Mouse (Mus musculus): Measurements from ENCODE around the gene Ddx47.

GRCm38 (mm10) chr6:135048956-135049355, 37.5 kb downstream of the Ddx47 start:
- no peak for TF ChIP-seq SIN3A (IDR thresholded peaks at IDR 0.05; ENCODE audit: low read length)
- no peak for TF ChIP-seq USF1 (IDR thresholded peaks at IDR 0.05; ENCODE audit: low read depth, low read length)
- TF ChIP-seq RAD21 (IDR thresholded peaks at IDR 0.05; ENCODE audit: low read depth, low read length) = no peak
- TF ChIP-seq KAT2A (conservative IDR thresholded peaks at IDR 0.05; ENCODE audit: low read depth, low read length) = no peak
- no peak for TF ChIP-seq POLR2A (IDR thresholded peaks at IDR 0.05; ENCODE audit: control insufficient read depth in 1 of 2, insufficient read depth in 1 of 2, low read depth in 1 of 2, low read length in 2 of 2, poor library complexity in 1 of 2)
- TF ChIP-seq CTCF (IDR thresholded peaks at IDR 0.05 in 2 of 3, conservative IDR thresholded peaks at IDR 0.05 in 1 of 3; ENCODE audit: control insufficient read depth in 1 of 3, insufficient read depth in 1 of 3, low read depth in 2 of 3, low read length in 3 of 3, poor library complexity in 1 of 3, severe bottlenecking in 1 of 3) = no peak
- TF ChIP-seq ZC3H11A (IDR thresholded peaks at IDR 0.05; ENCODE audit: low read depth, low read length) = no peak
- no peak for TF ChIP-seq MAX (IDR thresholded peaks at IDR 0.05; ENCODE audit: low read length)
- no peak for TF ChIP-seq HCFC1 (IDR thresholded peaks at IDR 0.05; ENCODE audit: low read depth, low read length)
- no peak for TF ChIP-seq EP300 (IDR thresholded peaks at IDR 0.05; ENCODE audit: low read depth in 1 of 2, low read length in 2 of 2)
- TF ChIP-seq ETS1 (IDR thresholded peaks at IDR 0.05; ENCODE audit: low read depth, low read length) = no peak
- no peak for TF ChIP-seq ZNF384 (IDR thresholded peaks at IDR 0.05; ENCODE audit: low read depth, low read length)
- TF ChIP-seq JUND (IDR thresholded peaks at IDR 0.05; ENCODE audit: low read depth, low read length) = no peak
